Mouse (Mus musculus) B cell, adult (primary cell): ENCODE measurements around the gene Sprr3. TPM values are rescaled to one million over a fixed set of nuclear protein-coding genes. Genes with fewer than 3 reads are reported as not detected.

ENCODE experiments used
- total RNA-seq: library from RNA; stranded (reverse); gene quantifications from 4 replicates; pipeline ENCODE4 v1.2.4, GENCODE M21; 2023; ENCODE audit not compliant: inconsistent age

The Sprr3 gene
- total RNA-seq = not detected in 4 replicates

GRCm38 (mm10) chr3:92458620-92459019 is at the start of gene Sprr3:
Gene Sprr3, minus strand, starts transcription at chr3:92458720.

GRCm38 (mm10) chr3:92500393-92500792 is 41.9 kb upstream of the Sprr3 start, which contains the start of gene Sprr4:
Gene Sprr4, minus strand, starts transcription at chr3:92500493.

GRCm38 (mm10) chr3:92485863-92486262 is 27.3 kb upstream of the Sprr3 start, which contains the start of gene Sprr1a:
Gene Sprr1a, minus strand, starts transcription at chr3:92485895.

GRCm38 (mm10) chr3:92438689-92439088 is 19.8 kb downstream of the Sprr3 start, which contains the start of gene Sprr1b:
Gene Sprr1b, minus strand, starts transcription at chr3:92438789.

GRCm38 (mm10) chr3:92432282-92432681 is 26.2 kb downstream of the Sprr3 start, which contains the start of gene Sprr2k:
Gene Sprr2k, plus strand, starts transcription at chr3:92432582.

GRCm38 (mm10) chr3:92429323-92429722 is 29.2 kb downstream of the Sprr3 start, which contains the start of gene Gm9774:
Gene Gm9774, minus strand, starts transcription at chr3:92429423.

GRCm38 (mm10) chr3:92417782-92418181 is 40.7 kb downstream of the Sprr3 start, which contains the start of gene Sprr2j-ps:
Gene Sprr2j-ps, plus strand, starts transcription at chr3:92418082.

GRCm38 (mm10) chr3:92407691-92408090 is 50.8 kb downstream of the Sprr3 start, which contains the start of gene Sprr2i:
Gene Sprr2i, plus strand, starts transcription at chr3:92407991.

Other genes starting within 250 kb of the Sprr3 start
- gene Sprr2a1, start 242.9 kb downstream of the Sprr3 start, total RNA-seq = not detected in 4 replicates
- gene Sprr2a2, start 242.8 kb downstream of the Sprr3 start, total RNA-seq = not detected in 4 replicates
- gene Sprr2a3, start 173.3 kb downstream of the Sprr3 start, total RNA-seq = not detected in 4 replicates
- gene Sprr2b, start 142.1 kb downstream of the Sprr3 start, total RNA-seq = not detected in 4 replicates
- gene Sprr2d, start 119.6 kb downstream of the Sprr3 start, total RNA-seq = not detected in 4 replicates
- not detected in 4 replicates for gene Sprr2e, start 106.6 kb downstream of the Sprr3 start, total RNA-seq
- not detected in 4 replicates for gene Sprr2f, start 93.5 kb downstream of the Sprr3 start, total RNA-seq
- gene Sprr2h, start 73.0 kb downstream of the Sprr3 start, total RNA-seq = not detected in 4 replicates
- gene Sprr2i, start 50.7 kb downstream of the Sprr3 start, total RNA-seq = not detected in 4 replicates
- gene Sprr2j-ps, start 40.6 kb downstream of the Sprr3 start, total RNA-seq = not detected in 4 replicates
- 0.77 to 2.1 TPM in 2 of 4 replicates, not detected in the others for gene Gm9774, start 29.3 kb downstream of the Sprr3 start, total RNA-seq
- not detected in 4 replicates for gene Sprr2k, start 26.1 kb downstream of the Sprr3 start, total RNA-seq
- not detected in 4 replicates for gene Sprr1b, start 19.9 kb downstream of the Sprr3 start, total RNA-seq
- gene Sprr1a, start 27.2 kb upstream of the Sprr3 start, total RNA-seq = not detected in 4 replicates
- gene Sprr4, start 41.8 kb upstream of the Sprr3 start, total RNA-seq = not detected in 4 replicates
- gene 2310046K23Rik, start 75.8 kb upstream of the Sprr3 start, total RNA-seq = not detected in 4 replicates
- not detected in 4 replicates for gene Ivl, start 115.0 kb upstream of the Sprr3 start, total RNA-seq
- not detected in 4 replicates for gene Smcp, start 130.3 kb upstream of the Sprr3 start, total RNA-seq
- gene 2210017I01Rik, start 148.8 kb upstream of the Sprr3 start, total RNA-seq = not detected in 4 replicates
- gene Lce6a, start 162.9 kb upstream of the Sprr3 start, total RNA-seq = not detected in 4 replicates
- not detected in 4 replicates for gene Lce1a1, start 189.6 kb upstream of the Sprr3 start, total RNA-seq
- not detected in 4 replicates for gene Lce1b, start 198.2 kb upstream of the Sprr3 start, total RNA-seq
- not detected in 4 replicates for gene Lce1a2, start 211.6 kb upstream of the Sprr3 start, total RNA-seq
- not detected in 4 replicates for gene Lce1c, start 220.5 kb upstream of the Sprr3 start, total RNA-seq
- not detected in 4 replicates for gene Lce1d, start 228.5 kb upstream of the Sprr3 start, total RNA-seq